Mouse (Mus musculus) liver, adult 2 months (tissue): ENCODE measurements at regions not wholly inside any gene's neighbourhood (a gene's known extent, or its start where the extent isn't known, plus 50 kb on each side); places are given as distances from the start of the nearest gene placed in this dataset.

Source experiments
- CTCF ChIP-seq: fragments of 200-500 bp; IDR thresholded peaks from 2 replicates; pipeline ENCODE4 v1.5.1; 2011; ENCODE audit warnings: low read depth, low read length, control low read depth
- POLR2A ChIP-seq: fragments of 200-500 bp; IDR thresholded peaks from 2 replicates; pipeline ENCODE4 v1.6.1; 2011; ENCODE audit warnings: low read length, control low read depth; ENCODE audit not compliant: insufficient read depth; ENCODE audit errors: extremely low read depth

DNA sequence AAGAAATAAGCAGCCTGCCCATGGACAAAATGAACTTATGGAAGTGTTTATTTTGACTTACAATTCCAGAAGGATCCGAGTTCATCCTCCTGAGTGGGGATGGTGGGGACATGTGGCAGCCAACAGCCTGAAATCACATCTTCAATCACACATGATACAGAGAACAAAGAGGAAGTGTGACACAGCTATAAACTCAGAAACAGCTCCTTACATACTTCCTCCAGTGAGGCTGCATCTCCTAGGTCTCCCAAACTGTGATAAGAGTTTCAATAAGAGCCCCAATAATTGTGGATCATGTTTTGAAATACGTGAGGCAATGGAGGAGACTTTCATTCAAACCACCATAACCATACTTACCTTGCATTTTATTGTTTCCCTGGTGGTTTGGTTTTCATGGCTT, 103.1 kb upstream of the Ccdc54 start:
- TF ChIP-seq POLR2A (no peak), CTCF (no peak)
